Mouse (Mus musculus) left cerebral cortex, adult 8-10 months (tissue): ENCODE data around the gene Afg3l1. TPM values are rescaled to one million over a fixed set of nuclear protein-coding genes. Genes with fewer than 3 reads are reported as not detected.
"Not testable (repeated sequence)": the region's sequence is repeated elsewhere in the genome, so short reads cannot be mapped to it uniquely, and the experiment has no call there.

Source experiments
- DNase-seq, 2 experiments: peaks; one replicate each; pipeline ENCODE4 v3.0.0; 2022; ENCODE audit warnings: low spot score in 2 of 2
- total RNA-seq, 4 experiments: library from RNA; stranded (reverse); gene quantifications; 2 replicates each; pipeline ENCODE4 v1.2.4; 2022

Afg3l1 gene
- total RNA-seq, 4 experiments from 2014 or later = 25.2 to 33.7 (median 32.5) TPM

DNA sequence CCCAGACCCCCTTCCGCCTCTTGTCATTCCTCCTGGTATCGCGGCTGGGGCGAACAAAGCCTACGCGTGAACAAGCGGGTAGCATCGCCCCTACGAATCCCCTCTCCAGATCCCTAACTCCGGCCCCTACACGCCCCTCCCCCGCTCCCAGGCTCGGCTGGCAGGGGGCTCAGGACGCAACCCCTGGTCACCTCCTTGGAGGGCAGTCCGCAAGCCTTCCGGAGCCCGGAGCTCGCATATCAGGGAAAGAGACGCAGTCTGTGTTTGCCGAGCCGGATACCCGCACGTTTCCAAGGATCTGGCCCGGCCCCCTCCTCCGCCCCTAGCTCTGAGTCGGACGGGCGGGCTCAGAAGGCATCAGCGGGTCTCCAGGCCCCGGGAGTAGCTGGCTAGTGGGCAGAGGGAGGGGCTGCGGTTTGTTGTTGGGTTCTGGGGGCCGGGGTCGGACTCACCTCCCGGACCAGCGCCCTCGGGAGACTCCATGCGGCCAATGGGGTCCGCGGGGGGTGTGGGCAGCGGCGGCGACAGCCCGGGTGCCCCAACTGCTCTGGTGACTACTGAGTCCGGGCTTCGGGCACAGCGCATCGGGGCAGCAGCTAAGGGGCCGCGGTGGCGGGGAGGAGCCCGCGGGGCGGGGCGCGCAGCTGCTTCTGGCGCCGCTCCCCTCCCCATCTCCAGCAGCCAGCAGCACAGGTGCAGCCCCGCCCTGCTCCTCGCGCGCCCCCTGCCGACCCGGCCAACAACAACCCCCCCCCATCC, 37.3 kb downstream of the Afg3l1 start, which contains the start of gene Dbndd1:
Gene Dbndd1, minus strand, starts transcription at position 683 of the 759 bp plus-strand sequence.
- peak; percentile 30 to 62 for DNase-seq

DNA sequence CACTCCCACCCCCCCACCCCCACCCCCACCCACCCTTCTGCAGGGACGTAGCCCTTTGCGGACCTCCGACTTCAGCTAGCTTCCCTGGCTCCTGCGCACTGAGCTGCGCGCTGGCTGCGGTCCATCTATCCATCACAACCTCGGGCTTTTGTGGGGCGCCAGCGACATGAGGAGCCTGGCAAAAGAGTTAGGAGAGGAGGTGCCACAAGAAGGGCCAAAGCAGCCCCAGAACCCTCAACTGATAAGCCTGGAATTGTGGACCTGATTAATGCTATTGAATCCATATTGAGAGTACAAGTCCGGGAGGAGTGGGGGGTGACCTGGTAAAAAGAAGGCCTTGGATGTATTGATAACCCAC, 37.8 kb downstream of the Afg3l1 start:
- DNase-seq = no peak

DNA sequence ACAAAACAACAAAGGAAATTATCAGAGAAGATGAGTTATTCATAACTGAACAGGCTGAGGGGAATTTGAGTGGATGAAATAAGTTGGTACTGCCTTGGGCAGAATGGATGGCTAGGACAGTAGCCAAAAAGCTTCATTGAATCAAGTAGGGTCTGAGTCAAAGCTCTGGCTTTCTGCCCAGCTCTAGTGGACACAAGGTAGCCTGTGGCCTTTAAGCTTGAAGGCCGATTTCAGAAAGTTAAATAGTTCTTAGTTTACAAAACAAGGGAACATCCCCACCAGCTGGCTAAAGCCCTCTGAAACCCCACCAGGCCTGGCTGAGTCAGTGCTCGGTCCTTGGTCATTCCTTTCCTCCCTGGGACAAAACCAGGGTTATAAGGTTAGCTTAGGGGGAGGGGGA, 38.9 kb downstream of the Afg3l1 start:
- DNase-seq = no peak

DNA sequence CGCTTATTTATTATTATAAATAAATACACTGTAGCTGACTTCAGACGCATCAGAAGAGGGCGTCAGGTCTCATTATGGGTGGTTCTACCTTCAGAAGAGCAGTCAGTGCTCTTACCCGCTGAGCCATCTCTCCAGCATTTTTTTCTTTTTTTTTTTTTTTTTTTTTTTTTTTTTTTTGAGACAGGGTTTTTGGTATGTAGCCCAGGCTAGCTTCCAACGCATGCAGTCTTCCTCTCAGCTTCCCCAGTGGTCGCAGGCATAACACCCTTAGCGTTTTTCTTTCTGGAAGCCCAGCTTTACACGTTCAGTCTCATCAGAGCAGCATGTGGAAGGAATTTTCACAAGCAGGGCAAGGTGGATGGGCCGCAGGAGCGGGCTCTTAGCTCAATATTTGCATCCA, 40.5 kb downstream of the Afg3l1 start:
- no peak for DNase-seq

DNA sequence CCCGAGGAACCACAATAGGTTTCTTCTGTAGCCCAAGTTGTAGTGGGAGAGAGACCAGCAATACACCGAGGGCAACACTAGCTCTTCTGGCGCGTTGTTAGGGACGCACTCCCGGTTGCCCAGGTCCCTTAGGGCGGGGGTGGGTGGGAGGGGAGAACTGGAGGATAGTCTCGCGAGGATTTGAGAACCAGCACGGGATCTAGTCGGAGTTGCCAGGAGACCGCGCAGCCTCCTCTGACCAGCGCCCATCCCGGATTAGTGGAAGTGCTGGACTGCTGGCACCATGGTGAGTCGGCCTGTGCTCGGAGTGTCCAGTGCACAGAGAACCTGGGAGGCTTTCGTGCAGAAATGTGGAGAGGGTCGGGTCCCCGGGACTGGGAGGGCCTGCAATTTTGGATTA, 41.0 kb downstream of the Afg3l1 start, which contains the start of gene Gas8:
Gene Gas8, plus strand, starts transcription at position 168 of the 400 bp plus-strand sequence.
- DNase-seq = peak; percentile 73 to 90

DNA sequence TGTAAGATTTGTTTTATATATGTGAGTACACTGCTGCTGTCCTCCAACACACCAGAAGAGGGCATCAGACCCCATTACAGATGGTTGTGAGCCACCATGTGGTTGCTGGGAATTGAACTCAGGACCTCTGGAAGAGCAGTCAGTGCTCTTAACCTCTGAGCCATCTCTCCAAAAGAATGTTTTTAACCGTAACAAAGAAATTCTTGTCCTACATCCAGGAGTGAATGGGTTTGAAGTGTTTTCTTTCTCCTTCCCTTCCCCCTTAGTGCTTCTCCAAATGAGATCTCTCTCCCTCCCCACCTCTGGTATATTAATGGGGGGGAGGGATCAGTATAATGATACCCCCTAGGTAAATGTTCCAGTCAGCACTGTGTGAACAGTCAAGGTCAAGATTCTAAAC, 42.3 kb downstream of the Afg3l1 start:
- DNase-seq = not testable (repeated sequence)

DNA sequence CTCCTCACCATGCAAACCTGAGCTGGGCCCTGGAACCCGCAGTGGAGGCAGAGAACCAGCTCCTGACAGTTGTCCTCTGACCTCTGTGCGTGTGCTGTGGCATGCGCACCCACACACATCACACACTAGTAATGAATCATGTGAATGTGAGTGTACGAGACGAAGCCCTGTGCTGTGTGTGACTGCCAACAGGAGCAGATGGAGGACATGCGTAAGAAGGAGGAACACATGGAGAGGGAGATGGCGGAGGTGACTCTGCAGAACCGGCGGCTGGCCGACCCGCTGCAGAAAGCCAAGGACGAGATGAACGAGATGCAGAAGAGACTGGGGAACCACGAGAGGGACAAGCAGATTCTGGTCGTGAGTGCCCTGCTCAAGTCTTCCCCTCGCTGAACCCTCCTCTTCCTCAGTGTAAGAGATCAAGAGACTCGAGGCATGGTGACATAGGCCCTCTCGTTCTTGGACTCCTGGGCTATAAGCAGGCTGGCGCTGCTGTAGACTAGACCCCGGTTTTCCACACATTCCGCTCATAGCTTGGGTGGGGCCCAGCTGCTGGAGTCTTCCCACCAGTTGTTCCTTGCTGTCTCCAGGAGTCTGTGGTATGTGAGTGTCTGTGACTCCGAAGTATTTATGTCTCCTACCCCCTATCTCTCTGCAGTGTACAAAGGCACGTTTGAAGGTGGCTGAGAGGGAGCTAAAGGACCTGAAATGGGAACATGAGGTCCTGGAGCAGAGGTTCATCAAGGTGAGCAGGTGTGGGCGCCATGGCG, 50.2 kb downstream of the Afg3l1 start:
- peak in 1 of 2 experiments; percentile 47 for DNase-seq

DNA sequence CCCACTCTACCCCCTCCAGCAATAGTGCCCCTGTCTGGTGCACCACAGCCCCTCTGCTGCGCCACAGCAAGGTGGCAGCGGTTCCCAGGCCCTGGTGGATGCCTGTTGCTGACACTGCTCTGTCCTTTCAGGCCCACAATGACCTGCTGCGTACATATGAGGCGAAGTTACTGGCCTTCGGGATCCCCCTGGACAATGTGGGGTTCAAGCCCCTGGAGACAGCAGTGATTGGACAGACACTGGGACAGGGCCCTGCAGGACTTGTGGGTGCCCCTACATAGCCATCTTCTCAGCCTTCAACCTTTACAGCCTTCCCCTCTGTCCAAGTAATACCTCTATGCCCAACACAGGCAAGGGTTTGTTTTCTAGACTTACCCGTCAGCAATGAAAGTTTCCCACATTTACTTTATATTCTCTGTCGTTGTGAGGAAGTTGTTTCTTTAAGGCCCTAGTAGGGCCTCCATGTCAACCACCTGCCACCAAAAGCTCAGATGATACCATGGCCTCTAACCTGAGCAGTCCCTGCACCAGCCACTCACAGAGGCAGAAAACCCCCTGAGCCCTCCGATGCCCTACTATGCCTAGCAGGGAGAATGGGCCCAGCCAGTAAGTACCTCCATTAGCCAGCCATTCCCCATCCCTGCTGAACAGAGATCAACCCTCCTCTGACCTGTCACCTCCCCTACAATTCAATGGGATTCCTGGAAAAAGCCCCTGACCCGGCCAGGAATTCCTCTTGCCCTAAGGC, 58.7 kb downstream of the Afg3l1 start:
- DNase-seq = peak in 1 of 2 experiments; percentile 4

DNA sequence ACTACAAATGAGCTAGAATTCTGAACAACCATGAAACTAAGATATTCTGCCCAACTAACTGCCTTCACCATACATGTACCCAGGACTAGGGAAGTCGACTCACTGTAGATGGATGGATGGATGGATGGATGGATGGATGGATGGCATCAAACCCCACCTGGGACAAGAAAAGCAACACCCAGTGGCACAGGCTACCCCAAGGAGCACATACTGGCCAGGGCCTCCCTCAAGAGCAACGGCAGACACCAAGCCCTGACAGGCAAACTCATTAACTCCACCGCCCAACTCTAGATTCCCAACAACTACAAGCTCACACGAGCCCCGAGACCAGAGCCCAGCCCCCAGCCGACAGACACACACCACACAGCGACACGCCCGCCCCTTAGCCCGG, 59.3 kb downstream of the Afg3l1 start:
- DNase-seq = peak in 1 of 2 experiments; percentile 2

DNA sequence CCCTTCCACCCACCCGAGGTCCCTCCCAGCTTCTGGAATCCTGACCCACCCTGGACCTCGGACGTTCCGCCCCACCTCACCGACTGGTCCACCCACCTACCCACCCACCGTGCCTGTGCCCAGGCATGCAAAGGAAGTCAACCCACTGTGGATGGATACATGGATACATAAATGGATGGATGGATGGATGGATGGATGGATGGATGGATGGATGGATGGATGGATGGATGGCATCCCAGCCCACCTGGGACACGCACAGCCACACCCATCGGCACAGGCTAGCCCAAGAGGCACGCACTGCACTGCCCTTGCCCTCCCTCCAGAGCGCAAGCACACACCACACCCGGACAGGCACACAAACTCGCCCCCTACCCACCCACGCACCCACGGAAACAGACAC, 59.9 kb downstream of the Afg3l1 start:
- DNase-seq = peak in 1 of 2 experiments; percentile 56

Other genes with a start within 250 kb of the Afg3l1 start
- 10 to 100 TPM; 54.3 to 61.9 (median 60.4) TPM for gene Spata2l, start 241.7 kb upstream of the Afg3l1 start, total RNA-seq
- 10 to 100 TPM; 20.0 to 25.7 (median 23.2) TPM for gene Zfp276, start 223.7 kb upstream of the Afg3l1 start, total RNA-seq
- gene Vps9d1, start 223.6 kb upstream of the Afg3l1 start, total RNA-seq = 10 to 100 TPM; 53.3 to 72.7 (median 58.6) TPM
- 1 to 10 TPM; 1.3 to 2.8 (median 2.2) TPM for gene Fanca, start 159.3 kb upstream of the Afg3l1 start, total RNA-seq
- 10 to 100 TPM; 17.3 to 19.0 (median 18.1) TPM for gene Spire2, start 145.2 kb upstream of the Afg3l1 start, total RNA-seq
- 100 to 1,000 TPM; 555 to 559 (median 558) TPM for gene Tcf25, start 104.2 kb upstream of the Afg3l1 start, total RNA-seq
- gene Mc1r, start 70.8 kb upstream of the Afg3l1 start, total RNA-seq = not detected
- 100 to 1,000 TPM; 381 to 406 (median 387) TPM for gene Tubb3, start 66.5 kb upstream of the Afg3l1 start, total RNA-seq
- gene Def8, start 54.4 kb upstream of the Afg3l1 start, total RNA-seq = 10 to 100 TPM; 54.1 to 61.0 (median 57.0) TPM
- gene Dbndd1, start 37.6 kb downstream of the Afg3l1 start, total RNA-seq = 10 to 100 TPM; 16.0 to 20.3 (median 17.6) TPM
- gene Gas8, start 40.9 kb downstream of the Afg3l1 start, total RNA-seq = 10 to 100 TPM; 20.3 to 31.0 (median 26.1) TPM
- 10 to 100 TPM; 46.1 to 56.0 (median 49.3) TPM for gene Rhou, start 176.0 kb downstream of the Afg3l1 start, total RNA-seq